Mouse (Mus musculus) kidney, adult 2 months (tissue): ENCODE measurements around the gene Arhgef17.

Experiments
- CTCF ChIP-seq: fragments of 200-500 bp; conservative IDR thresholded peaks from 2 replicates; pipeline ENCODE4 v1.5.1; 2011; ENCODE audit warnings: low read depth, mild to moderate bottlenecking, control low read depth, low read length, moderate library complexity, mixed read lengths; ENCODE audit not compliant: insufficient read depth, insufficient read length
- POLR2A ChIP-seq: fragments of 200-500 bp; IDR thresholded peaks from one replicate; pipeline ENCODE4 v1.6.1; 2011; ENCODE audit warnings: low read depth, low read length, control low read depth

DNA sequence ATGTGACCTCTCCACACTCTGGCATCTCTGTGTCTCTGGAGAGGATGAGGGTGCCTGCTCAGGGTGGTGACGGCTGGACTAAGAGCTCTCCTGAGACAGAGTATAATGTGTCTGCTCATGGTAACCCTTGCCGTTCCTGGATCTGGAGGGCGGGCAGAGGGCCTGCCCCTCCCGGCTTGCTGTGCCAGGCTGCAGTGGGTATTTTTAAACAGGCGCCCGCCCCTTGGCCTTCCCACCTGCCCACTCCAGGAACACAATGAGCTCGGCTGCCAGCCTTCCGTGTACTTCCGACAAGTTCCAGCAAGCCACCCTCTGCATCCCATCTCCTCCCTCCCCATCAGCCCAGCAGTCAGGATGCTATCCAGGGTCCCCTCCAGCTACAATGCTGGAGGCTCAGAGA, 20.1 kb downstream of the Arhgef17 start:
- TF ChIP-seq CTCF (no peak), POLR2A (no peak)
